Mouse (Mus musculus) CH12.LX (cell line): ENCODE data around the gene Cisd3. TPM values are rescaled to one million over a fixed set of nuclear protein-coding genes. Genes with fewer than 3 reads are reported as not detected.

Experiments
- DNase-seq: peaks from one replicate; pipeline ENCODE4 v3.0.0-alpha.2; 2013; ENCODE audit errors: extremely low read depth
- H3K27ac ChIP-seq: 2 replicates; pipeline ENCODE4 v1.5.1; 2012; ENCODE audit warnings: low read depth, mild to moderate bottlenecking, control low read depth, moderate library complexity; ENCODE audit not compliant: insufficient read depth
- H3K27me3 ChIP-seq: replicated peaks from 2 replicates; pipeline ENCODE3; 2012; ENCODE audit warnings: inconsistent platforms
- H3K36me3 ChIP-seq, 2 experiments: replicated peaks in 1 of 2; 2 replicates each; pipeline versions ENCODE3 to v1.6.1; 2012; ENCODE audit warnings: inconsistent platforms in 1 of 2, low read length in 1 of 2, mild to moderate bottlenecking in 1 of 2, mixed read lengths in 1 of 2, moderate library complexity in 1 of 2; ENCODE audit not compliant: control insufficient read depth in 1 of 2, insufficient read depth in 1 of 2
- H3K4me1 ChIP-seq, 2 experiments: 2 replicates each; pipeline ENCODE4 v1.6.1; 2012; ENCODE audit warnings: inconsistent platforms in 1 of 2, moderate library complexity in 1 of 2; ENCODE audit not compliant: insufficient read depth in 2 of 2, control insufficient read depth in 1 of 2
- H3K4me2 ChIP-seq: 2 replicates; pipeline ENCODE4 v1.6.1; 2012; ENCODE audit warnings: low read depth, mild to moderate bottlenecking, control low read depth; ENCODE audit not compliant: poor library complexity, insufficient read depth, severe bottlenecking
- H3K4me3 ChIP-seq, 3 experiments: fragments of 150-350 bp in 1 of 3; sonication (generic) in 1 of 3; replicated peaks in 1 of 3; 2 replicates each; pipeline versions ENCODE3 to v1.5.1; 2011 to 2012; ENCODE audit warnings: low read depth in 2 of 3, low read length in 2 of 3, mild to moderate bottlenecking in 2 of 3, moderate library complexity in 2 of 3, control low read depth in 1 of 3, improper control_type of control experiment in 1 of 3, inconsistent platforms in 1 of 3, mixed read lengths in 1 of 3; ENCODE audit not compliant: poor library complexity in 1 of 3
- H3K79me2 ChIP-seq: replicated peaks from 2 replicates; pipeline ENCODE4 v1.6.1; 2012; ENCODE audit warnings: mild to moderate bottlenecking, moderate library complexity; ENCODE audit not compliant: control insufficient read depth, poor library complexity, insufficient read depth, severe bottlenecking; ENCODE audit errors: extremely low read depth
- H3K9ac ChIP-seq: 2 replicates; pipeline ENCODE4 v1.6.1; 2012; ENCODE audit warnings: low read depth, mild to moderate bottlenecking, control low read depth, moderate library complexity; ENCODE audit not compliant: insufficient read depth
- H3K9me3 ChIP-seq: replicated peaks from 2 replicates; pipeline ENCODE3; 2012; ENCODE audit warnings: low read length, inconsistent platforms, mixed read lengths
- BHLHE40 ChIP-seq: IDR thresholded peaks from 2 replicates; pipeline ENCODE4 v1.6.1; 2011; ENCODE audit warnings: mild to moderate bottlenecking, low read depth, low read length, improper control_type of control experiment
- CHD2 ChIP-seq: IDR thresholded peaks from 2 replicates; pipeline ENCODE4 v1.6.1; 2011; ENCODE audit warnings: low read length, improper control_type of control experiment
- CTCF ChIP-seq, 2 experiments: IDR thresholded peaks in 1 of 2; conservative IDR thresholded peaks in 1 of 2; 2 replicates each; pipeline ENCODE4 v1.5.1; 2011 to 2012; ENCODE audit warnings: low read depth in 2 of 2, low read length in 2 of 2, improper control_type of control experiment in 1 of 2, inconsistent platforms in 1 of 2, mild to moderate bottlenecking in 1 of 2, moderate library complexity in 1 of 2
- E2F4 ChIP-seq: IDR thresholded peaks from 2 replicates; pipeline ENCODE4 v1.6.1; 2011; ENCODE audit warnings: low read depth, low read length, improper control_type of control experiment; ENCODE audit not compliant: insufficient replicate concordance
- EP300 ChIP-seq: IDR thresholded peaks from 2 replicates; pipeline ENCODE4 v1.6.1; 2011; ENCODE audit warnings: low read length, improper control_type of control experiment
- IRF4 ChIP-seq: IDR thresholded peaks from 2 replicates; pipeline ENCODE4 v1.6.1; 2014; ENCODE audit warnings: low read depth, mild to moderate bottlenecking, inconsistent platforms, low read length, improper control_type of control experiment
- MAZ ChIP-seq: IDR thresholded peaks from 2 replicates; pipeline ENCODE4 v1.6.1; 2012; ENCODE audit warnings: low read depth, mild to moderate bottlenecking, inconsistent platforms, low read length, improper control_type of control experiment, moderate library complexity
- MXI1 ChIP-seq: IDR thresholded peaks from 2 replicates; pipeline ENCODE4 v1.6.1; 2011; ENCODE audit warnings: mild to moderate bottlenecking, low read depth, low read length, improper control_type of control experiment
- NELFE ChIP-seq: IDR thresholded peaks from 2 replicates; pipeline ENCODE4 v1.6.1; 2011; ENCODE audit warnings: low read depth, low read length, improper control_type of control experiment
- RAD21 ChIP-seq: IDR thresholded peaks from 2 replicates; pipeline ENCODE4 v1.6.1; 2011; ENCODE audit warnings: low read depth, mild to moderate bottlenecking, low read length, improper control_type of control experiment, moderate library complexity
- SIN3A ChIP-seq: IDR thresholded peaks from 2 replicates; pipeline ENCODE4 v1.6.1; 2012; ENCODE audit warnings: low read length, improper control_type of control experiment, inconsistent platforms
- SMC3 ChIP-seq: IDR thresholded peaks from 2 replicates; pipeline ENCODE4 v1.6.1; 2011; ENCODE audit warnings: low read depth, low read length, improper control_type of control experiment
- TBP ChIP-seq: conservative IDR thresholded peaks from 2 replicates; pipeline ENCODE4 v1.6.1; 2011; ENCODE audit warnings: low read depth, low read length, improper control_type of control experiment
- TCF12 ChIP-seq: IDR thresholded peaks from 2 replicates; pipeline ENCODE4 v1.6.1; 2014; ENCODE audit warnings: low read depth, mild to moderate bottlenecking, inconsistent platforms, low read length, improper control_type of control experiment
- dilution Hi-C: fragments of 300-500 bp; cut with MboI; formaldehyde crosslinking; loops from 2 replicates; pipeline ENCODE4 v1.14.3; 2020; ENCODE audit warnings: low sequenced_read_pairs; ENCODE audit not compliant: extremely low pct_unique_long_range_greater_than_20kb, extremely low pct_ligation_motif_present
- in situ Hi-C: fragments of 300-500 bp; cut with MboI; formaldehyde crosslinking; loops from 3 replicates; pipeline ENCODE4 v1.14.3; 2019; ENCODE audit warnings: low sequenced_read_pairs, low pct_ligation_motif_present, low pct_unique_long_range_greater_than_20kb, mixed read lengths
- polyA plus RNA-seq: library from polyadenylated mRNA; unstranded; fragments of >175 nt; gene quantifications from 2 replicates; pipeline ENCODE4 v1.2.1, GENCODE M21; 2012; ENCODE audit warnings: low read depth; ENCODE audit not compliant: insufficient read length
- total RNA-seq, 2 experiments: library from RNA; depleted of rRNA; stranded (reverse); fragments of 300-350 nt in 1 of 2; fragments of >200 nt in 1 of 2; gene quantifications; 2 replicates each; pipeline ENCODE4 v1.2.3; 2012 to 2014

Gene Cisd3
- total and polyA plus RNA-seq, 3 experiments = 66.1 to 221 (median 141) TPM

DNA sequence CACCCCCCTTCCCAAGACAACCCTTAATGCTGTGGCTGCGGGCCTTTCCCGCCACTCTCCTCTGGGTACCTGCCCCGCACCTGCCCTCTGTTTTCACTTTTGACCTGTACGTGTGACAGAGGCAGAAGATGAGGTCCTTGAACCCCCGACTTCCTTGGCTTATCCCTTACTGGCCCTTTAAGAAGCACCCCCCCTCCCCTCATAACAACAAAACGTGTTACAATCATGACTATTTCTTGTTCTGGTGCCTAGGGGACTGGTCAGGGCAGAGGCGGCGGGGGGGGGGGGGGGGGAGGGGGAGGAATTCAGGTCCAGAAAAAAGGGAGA is 21.3 kb upstream of the Cisd3 start:
- Histone ChIP-seq H3K79me2 (peaks cover 44% of the 10 kb centered on the region), H3K4me2 (peak overlapping the region; percentile 85), H3K27me3 (no peaks in the 10 kb centered on the region), H3K36me3 (peaks cover 39 to 46% of the 10 kb centered on the region in 2 experiments), H3K4me1 (peaks cover 9 to 27% of the 10 kb centered on the region in 2 experiments), H3K9me3 (peaks cover 5% of the 10 kb centered on the region), H3K9ac (peak overlapping the region; percentile 89), H3K27ac (peak overlapping the region; percentile 51; the same call in 1 of the 2 replicates), H3K4me3 (peak overlapping the region; percentile 82 to 96 (median 82))
- peak; percentile 12; the same call in 1 of the 2 replicates for TF ChIP-seq SIN3A
- no peak for TF ChIP-seq IRF4
- no peak for TF ChIP-seq NELFE
- TF ChIP-seq MXI1 = peak; percentile 16; the same call in 1 of the 2 replicates
- no peak for TF ChIP-seq CHD2
- peak; percentile 49; the same call in 1 of the 2 replicates for TF ChIP-seq BHLHE40
- in situ Hi-C loops (no loop called here), dilution Hi-C loops (no loop called here)
- DNase-seq = no peak

DNA sequence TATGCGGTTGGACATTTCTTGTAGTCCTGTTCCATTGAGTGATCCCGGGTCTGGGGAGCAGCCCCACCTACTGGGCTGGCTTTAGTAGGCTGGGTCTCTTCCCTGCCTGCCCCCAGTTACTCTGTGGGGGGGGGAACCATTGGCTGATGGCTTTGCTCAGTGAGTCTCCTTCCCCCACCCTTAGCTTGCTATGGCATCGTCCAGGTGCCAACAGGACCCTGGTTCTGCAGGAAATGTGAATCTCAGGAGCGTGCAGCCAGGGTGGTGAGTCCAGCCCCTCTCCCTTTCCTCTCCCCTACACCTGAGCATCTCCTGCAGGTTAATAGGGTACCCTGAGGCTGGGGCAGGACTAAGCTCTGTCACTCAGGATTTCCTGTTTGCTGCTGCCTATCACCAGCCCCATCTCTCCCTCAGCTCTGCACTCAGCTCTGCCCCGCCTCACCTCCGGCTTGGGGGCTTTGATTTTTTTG is 20.8 kb upstream of the Cisd3 start:
- peak overlapping the region; percentile 89 for H3K9ac ChIP-seq
- dilution Hi-C loops (no loop called here), in situ Hi-C loops (loop anchor here (5.0 kb wide), 1 partner anchor 33 kb away; no protein-coding TSS in a partner anchor)
- peak overlapping the region; percentile 54 to 96 (median 82) for H3K4me3 ChIP-seq
- no peak overlapping the region for H3K27ac ChIP-seq
- H3K4me1 ChIP-seq = peaks cover 11 to 31% of the 10 kb centered on the region in 2 experiments
- TF ChIP-seq TCF12 = no peak
- peak; percentile 29; the same call in 1 of the 2 replicates for TF ChIP-seq IRF4
- peak in 1 of 2 experiments; percentile 56; a peak in 2 of 4 replicates for TF ChIP-seq CTCF (conservative IDR thresholded peaks at IDR 0.05 in 1 of 2, IDR thresholded peaks at IDR 0.05 in 1 of 2; ENCODE audit: low read depth in 2 of 2, low read length in 2 of 2)
- no peak for TF ChIP-seq E2F4
- TF ChIP-seq TBP = no peak
- peak; percentile 34 for TF ChIP-seq RAD21
- TF ChIP-seq EP300 = no peak
- TF ChIP-seq MAZ = peak; percentile 83
- peak; percentile 53; the same call in 1 of the 2 replicates for TF ChIP-seq CHD2
- peak; percentile 42; the same call in 1 of the 2 replicates for TF ChIP-seq SMC3
- peaks cover 44% of the 10 kb centered on the region for H3K79me2 ChIP-seq
- H3K36me3 ChIP-seq = peaks cover 44 to 51% of the 10 kb centered on the region in 2 experiments
- peaks cover 5% of the 10 kb centered on the region for H3K9me3 ChIP-seq
- peak overlapping the region; percentile 85 for H3K4me2 ChIP-seq
- no peaks in the 10 kb centered on the region for H3K27me3 ChIP-seq
- peak; percentile 37 for DNase-seq
